8 mouse cellular contexts compared by ENCODE assay signal in genomic region chr17:66518877-66519553, GRCm38 (mm10). TPM values are rescaled to one million over a fixed set of nuclear protein-coding genes. Genes with fewer than 3 reads are reported as not detected.
A peak's percentile ranks its signal among the peaks of the same experiment; 100 is the strongest.
DNase-seq lines count a peak whose midpoint lies in the region; ATAC-seq and TF ChIP-seq lines count a peak whose summit lies in the region.

No protein-coding gene starts in this region.

- peak overlapping the region; percentile 79 for H3K4me2 ChIP-seq in forebrain, postnatal 0 days (ENCODE audit: low read depth)
- peak overlapping the region; percentile 81 for H3K4me2 ChIP-seq in lung, embryonic 15.5 days

- H3K36me3 ChIP-seq in forebrain, postnatal 0 days (ENCODE audit: insufficient read depth), result no peaks in the 10 kb centered on the region
- H3K36me3 ChIP-seq in lung, embryonic 15.5 days, result no peaks in the 10 kb centered on the region; the same call in 1 of the 2 replicates

- no peak for TF ChIP-seq CTCF in bone marrow macrophage, adult 2 months (IDR thresholded peaks at IDR 0.05; ENCODE audit: low read depth, low read length)
- TF ChIP-seq CTCF in forebrain, postnatal 0 days (IDR thresholded peaks at IDR 0.05; ENCODE audit: low read depth), result no peak

- no peaks in the 10 kb centered on the region for H3K27me3 ChIP-seq in forebrain, postnatal 0 days (ENCODE audit: insufficient read depth, low read length)
- H3K27me3 ChIP-seq in lung, embryonic 15.5 days, result no peaks in the 10 kb centered on the region

- no peaks in the 10 kb centered on the region for H3K9me3 ChIP-seq in forebrain, postnatal 0 days (ENCODE audit: low read length)
- no peaks in the 10 kb centered on the region for H3K9me3 ChIP-seq in lung, embryonic 15.5 days

- DNase-seq in 3T3-L1 (ENCODE audit: low read depth, low spot score), result peak; percentile 11
- peak; percentile 57 for DNase-seq in A20 (ENCODE audit: low read depth, low spot score)
- DNase-seq in forebrain, postnatal 0 days, result peak; percentile 40
- peak; percentile 15 for DNase-seq in kidney, adult 11 months
- peak; percentile 56 for DNase-seq in retina, postnatal 1 day
- no peak for DNase-seq in layer of hippocampus, postnatal 10 days (ENCODE audit: low spot score in 2 of 2)

- peak overlapping the region; percentile 96 for H3K9ac ChIP-seq in forebrain, postnatal 0 days
- H3K9ac ChIP-seq in lung, embryonic 15.5 days, result peak overlapping the region; percentile 99

- no peak for TF ChIP-seq POLR2A in bone marrow macrophage, adult 2 months (IDR thresholded peaks at IDR 0.05; ENCODE audit: borderline replicate concordance, low read depth, low read length)

- H3K4me1 ChIP-seq in bone marrow macrophage, adult 2 months (ENCODE audit: control insufficient read depth, insufficient read depth, low read length), result peaks cover 25% of the 10 kb centered on the region
- peaks cover 11% of the 10 kb centered on the region for H3K4me1 ChIP-seq in forebrain, postnatal 0 days (ENCODE audit: insufficient read depth)
- peaks cover 22% of the 10 kb centered on the region for H3K4me1 ChIP-seq in lung, embryonic 15.5 days

- WGBS in forebrain, postnatal 0 days, result 1% methylated on average over 53 of the region's 57 CpGs
- WGBS in lung, embryonic 15.5 days, result under 1% methylated on average over 44 of the region's 57 CpGs

- ATAC-seq in forebrain, postnatal 0 days, result peak; percentile 63
- peak; percentile 63 for ATAC-seq in lung, embryonic 15.5 days (ENCODE audit: borderline replicate concordance, extremely low read depth, low FRiP score, low TSS enrichment)

- peak overlapping the region; percentile 12; the same call in 1 of the 2 replicates for H3K27ac ChIP-seq in bone marrow macrophage, adult 2 months (ENCODE audit: insufficient read depth, low read depth, low read length)
- peak overlapping the region; percentile 70 for H3K27ac ChIP-seq in forebrain, postnatal 0 days (ENCODE audit: low read depth, low read length)
- H3K27ac ChIP-seq in lung, embryonic 15.5 days, result peak overlapping the region; percentile 48; the same call in 1 of the 2 replicates

- peak overlapping the region; percentile 84 for H3K4me3 ChIP-seq in bone marrow macrophage, adult 2 months (ENCODE audit: insufficient read depth, low read length)
- peak overlapping the region; percentile 95 for H3K4me3 ChIP-seq in forebrain, postnatal 0 days (ENCODE audit: low read depth, low read length)
- H3K4me3 ChIP-seq in lung, embryonic 15.5 days, result peak overlapping the region; percentile 100

RNA-seq across cellular contexts. Expression of gene Rab12, which starts 0.5 kb away (rescaled TPM):
- polyA plus RNA-seq in bone marrow macrophage, adult 2 months (2012; ENCODE audit: insufficient read depth, insufficient read length, missing spikeins), result 76.6 and 82.5 TPM in 2 replicates
- 132 and 148 TPM in 2 replicates for total RNA-seq in forebrain, postnatal 0 days (2014; rRNA removed)
- 86.4 and 94.5 TPM in 2 replicates for polyA plus RNA-seq in forebrain, postnatal 0 days (2015; fragmentation: Nextera tagmentation; extraction: Ambion mirVana)
- 57.8 and 58.9 TPM in 2 replicates for polyA plus RNA-seq in lung, embryonic 15.5 days (2015; fragmentation: Nextera tagmentation; extraction: Ambion mirVana)
- total RNA-seq in layer of hippocampus, postnatal 10 days (2021), result 100 to 1,000 TPM; 124 to 134 TPM

Comparison
In these comparisons a context has a peak if more than half of its experiments do, and no peak if none do; other contexts are left out.
1. DNase-seq: peak in 3T3-L1 (single experiment), A20 (single experiment), forebrain, postnatal 0 days (single experiment), kidney, adult 11 months (single experiment) and retina, postnatal 1 day (single experiment); none in layer of hippocampus, postnatal 10 days (0 of 2).
2. H3K27ac ChIP-seq: peak in every context shown above with its lines; median percentile 70 in forebrain, postnatal 0 days; 48 in lung, embryonic 15.5 days; 12 in bone marrow macrophage, adult 2 months.
3. Peak in every context shown above with its lines, with median percentiles within 50 percentile points of each other: H3K4me3 ChIP-seq.